Mouse (Mus musculus) olfactory bulb, adult 2 months (tissue): ENCODE data around the gene Prkar1b.

Experiments
- CTCF ChIP-seq: fragments of 200-500 bp; IDR thresholded peaks from 2 replicates; pipeline ENCODE4 v1.5.1; 2012; ENCODE audit warnings: low read depth, mild to moderate bottlenecking, low read length, moderate library complexity; ENCODE audit not compliant: insufficient read depth
- POLR2A ChIP-seq: fragments of 200-500 bp; IDR thresholded peaks from 2 replicates; pipeline ENCODE4 v1.6.1; 2012; ENCODE audit warnings: mild to moderate bottlenecking, low read depth, low read length, moderate library complexity; ENCODE audit not compliant: insufficient read depth

DNA sequence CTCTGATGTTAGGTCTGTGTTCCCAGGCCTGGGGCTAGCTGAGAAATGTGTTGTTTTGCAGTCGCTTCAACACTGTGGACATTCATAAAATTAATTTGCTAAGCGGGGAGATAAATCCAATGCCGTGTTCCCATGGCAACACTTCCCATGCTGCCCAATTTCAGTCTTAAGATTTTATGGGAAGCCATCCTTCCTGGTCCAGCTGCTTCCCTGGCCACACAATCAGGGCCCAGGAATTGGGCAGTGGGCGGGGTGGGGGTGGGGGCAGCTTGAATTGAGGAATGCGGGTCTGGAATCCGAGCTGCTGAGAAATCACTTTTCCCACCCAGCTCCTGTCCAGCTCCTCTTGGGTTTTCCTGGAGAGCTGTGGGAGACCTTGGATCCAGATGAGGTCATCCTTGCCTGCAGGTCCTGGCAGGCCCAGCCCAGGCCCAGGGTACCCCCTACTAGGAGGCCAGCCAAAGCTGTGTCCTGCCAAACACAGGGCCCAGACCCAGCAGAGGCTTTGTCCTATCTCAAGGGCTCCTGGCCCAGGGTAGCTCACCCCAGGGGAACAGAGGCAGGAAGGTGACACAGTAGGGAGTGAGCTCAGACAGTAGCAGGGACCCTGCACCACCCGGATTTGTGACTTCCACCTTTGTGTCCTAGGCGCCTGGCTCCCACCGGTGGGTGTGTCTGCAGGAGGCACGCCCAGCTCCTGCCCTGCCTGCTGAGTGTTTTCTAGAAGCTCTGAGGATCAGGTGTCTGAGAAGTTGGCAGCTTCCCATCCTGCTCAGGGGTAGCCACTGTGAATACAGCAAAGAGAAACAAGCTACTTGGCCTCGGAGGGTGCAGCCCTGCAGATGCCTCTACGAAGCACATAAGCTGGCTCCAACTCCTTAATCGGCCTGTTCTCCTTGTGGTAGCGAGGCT lies 116.1 kb downstream of the Prkar1b start:
- no peak for TF ChIP-seq CTCF
- TF ChIP-seq POLR2A = no peak
